Mouse (Mus musculus) CH12.LX (cell line): Measurements from ENCODE around the gene Cdk17. TPM values are rescaled to one million over a fixed set of nuclear protein-coding genes. Genes with fewer than 3 reads are reported as not detected.
A peak's percentile ranks its signal among the peaks of the same experiment; 100 is the strongest.

Experiments
- DNase-seq: peaks from one replicate; pipeline ENCODE4 v3.0.0-alpha.2; 2013; ENCODE audit errors: extremely low read depth
- H3K27ac ChIP-seq: 2 replicates; pipeline ENCODE4 v1.5.1; 2012; ENCODE audit warnings: low read depth, mild to moderate bottlenecking, control low read depth, moderate library complexity; ENCODE audit not compliant: insufficient read depth
- H3K27me3 ChIP-seq: replicated peaks from 2 replicates; pipeline ENCODE3; 2012; ENCODE audit warnings: inconsistent platforms
- H3K36me3 ChIP-seq, 2 experiments: replicated peaks in 1 of 2; 2 replicates each; pipeline versions ENCODE3 to v1.6.1; 2012; ENCODE audit warnings: inconsistent platforms in 1 of 2, low read length in 1 of 2, mild to moderate bottlenecking in 1 of 2, mixed read lengths in 1 of 2, moderate library complexity in 1 of 2; ENCODE audit not compliant: control insufficient read depth in 1 of 2, insufficient read depth in 1 of 2
- H3K4me1 ChIP-seq, 2 experiments: 2 replicates each; pipeline ENCODE4 v1.6.1; 2012; ENCODE audit warnings: inconsistent platforms in 1 of 2, moderate library complexity in 1 of 2; ENCODE audit not compliant: insufficient read depth in 2 of 2, control insufficient read depth in 1 of 2
- H3K4me2 ChIP-seq: 2 replicates; pipeline ENCODE4 v1.6.1; 2012; ENCODE audit warnings: low read depth, mild to moderate bottlenecking, control low read depth; ENCODE audit not compliant: poor library complexity, insufficient read depth, severe bottlenecking
- H3K4me3 ChIP-seq, 3 experiments: fragments of 150-350 bp in 1 of 3; sonication (generic) in 1 of 3; replicated peaks in 1 of 3; 2 replicates each; pipeline versions ENCODE3 to v1.5.1; 2011 to 2012; ENCODE audit warnings: low read depth in 2 of 3, low read length in 2 of 3, mild to moderate bottlenecking in 2 of 3, moderate library complexity in 2 of 3, control low read depth in 1 of 3, improper control_type of control experiment in 1 of 3, inconsistent platforms in 1 of 3, mixed read lengths in 1 of 3; ENCODE audit not compliant: poor library complexity in 1 of 3
- H3K79me2 ChIP-seq: replicated peaks from 2 replicates; pipeline ENCODE4 v1.6.1; 2012; ENCODE audit warnings: mild to moderate bottlenecking, moderate library complexity; ENCODE audit not compliant: control insufficient read depth, poor library complexity, insufficient read depth, severe bottlenecking; ENCODE audit errors: extremely low read depth
- H3K9ac ChIP-seq: 2 replicates; pipeline ENCODE4 v1.6.1; 2012; ENCODE audit warnings: low read depth, mild to moderate bottlenecking, control low read depth, moderate library complexity; ENCODE audit not compliant: insufficient read depth
- H3K9me3 ChIP-seq: replicated peaks from 2 replicates; pipeline ENCODE3; 2012; ENCODE audit warnings: low read length, inconsistent platforms, mixed read lengths
- USF1 ChIP-seq: IDR thresholded peaks from 2 replicates; pipeline ENCODE4 v1.6.1; 2014; ENCODE audit warnings: low read depth, mild to moderate bottlenecking, inconsistent platforms, low read length, improper control_type of control experiment
- dilution Hi-C: fragments of 300-500 bp; cut with MboI; formaldehyde crosslinking; loops from 2 replicates; pipeline ENCODE4 v1.14.3; 2020; ENCODE audit warnings: low sequenced_read_pairs; ENCODE audit not compliant: extremely low pct_unique_long_range_greater_than_20kb, extremely low pct_ligation_motif_present
- in situ Hi-C: fragments of 300-500 bp; cut with MboI; formaldehyde crosslinking; loops from 3 replicates; pipeline ENCODE4 v1.14.3; 2019; ENCODE audit warnings: low sequenced_read_pairs, low pct_ligation_motif_present, low pct_unique_long_range_greater_than_20kb, mixed read lengths
- polyA plus RNA-seq: library from polyadenylated mRNA; unstranded; fragments of >175 nt; gene quantifications from 2 replicates; pipeline ENCODE4 v1.2.1, GENCODE M21; 2012; ENCODE audit warnings: low read depth; ENCODE audit not compliant: insufficient read length
- total RNA-seq, 2 experiments: library from RNA; depleted of rRNA; stranded (reverse); fragments of 300-350 nt in 1 of 2; fragments of >200 nt in 1 of 2; gene quantifications; 2 replicates each; pipeline ENCODE4 v1.2.3; 2012 to 2014

The Cdk17 gene
- total and polyA plus RNA-seq, 3 experiments = 23.4 to 51.3 (median 28.5) TPM

DNA sequence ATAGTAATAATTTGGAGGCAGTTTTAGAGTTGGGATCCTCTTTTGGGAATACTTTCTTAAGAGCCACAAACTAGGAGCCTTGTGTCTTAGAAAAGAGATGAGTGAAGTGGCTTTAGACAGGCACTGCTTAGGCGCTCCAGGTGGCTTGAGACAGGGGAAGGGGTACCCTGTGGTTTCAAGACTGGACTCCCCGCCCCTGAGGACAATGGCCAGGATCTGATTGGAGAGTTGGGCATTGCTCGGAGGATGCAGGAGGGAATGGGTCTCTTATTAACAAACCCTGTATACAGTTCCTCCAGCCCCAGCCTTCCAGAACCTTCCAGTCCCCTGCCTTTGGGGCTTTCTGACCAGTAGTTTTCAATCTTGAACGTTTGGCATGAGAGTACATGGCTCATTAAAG is 150.9 kb downstream of the Cdk17 start:
- dilution Hi-C loops = no loop called here
- Histone ChIP-seq H3K27me3 (no peaks in the 10 kb centered on the region), H3K4me2 (peak overlapping the region; percentile 63), H3K79me2 (peaks cover 31% of the 10 kb centered on the region), H3K9me3 (peaks cover 2% of the 10 kb centered on the region), H3K36me3 (peaks cover 0 to 8% of the 10 kb centered on the region in 2 experiments), H3K27ac (no peak overlapping the region), H3K4me3 (no peak overlapping the region), H3K4me1 (peaks cover 0 to 28% of the 10 kb centered on the region in 2 experiments; a peak in 2 of 4 replicates), H3K9ac (no peak overlapping the region; the same call in 1 of the 2 replicates)
- DNase-seq = no peak
- no peak for TF ChIP-seq USF1
- in situ Hi-C loops = loop anchor here (5.0 kb wide), 1 partner anchor 36 kb away; no protein-coding TSS in a partner anchor

Other genes with a start within 250 kb of the Cdk17 start
- 0.38 and 0.84 TPM in 2 replicates for gene Cfap54, start 79.3 kb upstream of the Cdk17 start, total RNA-seq (2012; rRNA removed)
- gene Cfap54, start 79.3 kb upstream of the Cdk17 start, total RNA-seq (2014; rRNA removed) = 0.73 and 1.3 TPM in 2 replicates
- gene Cfap54, start 79.3 kb upstream of the Cdk17 start, polyA plus RNA-seq = 1.3 TPM in 2 replicates
- 22.3 and 25.8 TPM in 2 replicates for gene Elk3, start 150.3 kb downstream of the Cdk17 start, total RNA-seq (2012; rRNA removed)
- 20.1 and 25.3 TPM in 2 replicates for gene Elk3, start 150.3 kb downstream of the Cdk17 start, total RNA-seq (2014; rRNA removed)
- gene Elk3, start 150.3 kb downstream of the Cdk17 start, polyA plus RNA-seq = 35.6 and 37.0 TPM in 2 replicates